Mouse (Mus musculus): ENCODE measurements around the gene Spata5. TPM values are rescaled to one million over a fixed set of nuclear protein-coding genes. Genes with fewer than 3 reads are reported as not detected.

The Spata5 gene
- polyA plus RNA-seq, 1 experiment from 2014 or later, result 21.4 TPM

DNA sequence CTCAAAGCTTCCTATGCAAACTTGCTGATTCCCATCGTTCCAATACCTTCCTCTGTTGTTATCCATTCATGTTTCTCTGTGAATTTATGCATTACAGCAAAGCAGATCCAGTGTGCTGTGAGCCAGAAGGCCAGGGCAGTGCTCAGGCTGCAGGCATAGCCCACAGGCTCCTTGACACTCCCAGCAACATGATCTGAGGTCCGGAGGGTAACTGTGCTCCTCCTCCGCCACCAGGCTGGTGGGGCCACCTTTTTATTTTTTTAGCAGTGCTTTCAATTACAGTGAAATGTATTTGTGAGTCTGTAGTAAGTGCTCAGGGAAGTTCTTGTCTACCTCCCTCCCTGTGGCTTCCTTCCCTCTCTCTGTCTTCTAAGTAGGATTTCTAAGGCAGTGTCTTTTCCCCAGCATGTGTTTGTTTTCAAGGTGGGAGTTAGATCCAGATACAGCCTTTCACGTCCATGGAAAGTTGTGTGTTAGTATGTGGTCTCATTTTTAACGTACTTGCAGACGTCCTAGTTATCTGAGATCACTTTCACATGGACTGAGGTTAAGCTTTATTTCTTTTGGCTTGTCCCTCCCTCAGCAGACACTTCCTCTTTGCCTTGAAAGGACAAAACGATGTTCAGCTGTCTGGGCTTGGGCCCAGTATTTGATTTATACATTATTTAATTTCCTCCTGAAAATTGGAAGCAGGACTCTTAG lies 136.9 kb downstream of the Spata5 start:
- peak overlapping the region; percentile 79 for H3K27ac ChIP-seq (replicated peaks)
- no peaks in the 10 kb centered on the region for H3K36me3 ChIP-seq
- H3K9ac ChIP-seq, result 0 out of 2 replicates have a peak overlapping the region, but pooled peaks have one; percentile 5
- H3K9me3 ChIP-seq, result no peaks in the 10 kb centered on the region
- H3K4me1 ChIP-seq, result peaks cover 37% of the 10 kb centered on the region
- no peak overlapping the region for H3K4me3 ChIP-seq
- no peak overlapping the region for H3K4me2 ChIP-seq
- ATAC-seq (ENCODE audit: extremely low read depth, insufficient number of reproducible peaks, low FRiP score, low TSS enrichment), result no peak
- H3K27me3 ChIP-seq (replicated peaks), result no peaks in the 10 kb centered on the region
- 45% methylated on average over 7 of the region's 7 CpGs for WGBS

DNA sequence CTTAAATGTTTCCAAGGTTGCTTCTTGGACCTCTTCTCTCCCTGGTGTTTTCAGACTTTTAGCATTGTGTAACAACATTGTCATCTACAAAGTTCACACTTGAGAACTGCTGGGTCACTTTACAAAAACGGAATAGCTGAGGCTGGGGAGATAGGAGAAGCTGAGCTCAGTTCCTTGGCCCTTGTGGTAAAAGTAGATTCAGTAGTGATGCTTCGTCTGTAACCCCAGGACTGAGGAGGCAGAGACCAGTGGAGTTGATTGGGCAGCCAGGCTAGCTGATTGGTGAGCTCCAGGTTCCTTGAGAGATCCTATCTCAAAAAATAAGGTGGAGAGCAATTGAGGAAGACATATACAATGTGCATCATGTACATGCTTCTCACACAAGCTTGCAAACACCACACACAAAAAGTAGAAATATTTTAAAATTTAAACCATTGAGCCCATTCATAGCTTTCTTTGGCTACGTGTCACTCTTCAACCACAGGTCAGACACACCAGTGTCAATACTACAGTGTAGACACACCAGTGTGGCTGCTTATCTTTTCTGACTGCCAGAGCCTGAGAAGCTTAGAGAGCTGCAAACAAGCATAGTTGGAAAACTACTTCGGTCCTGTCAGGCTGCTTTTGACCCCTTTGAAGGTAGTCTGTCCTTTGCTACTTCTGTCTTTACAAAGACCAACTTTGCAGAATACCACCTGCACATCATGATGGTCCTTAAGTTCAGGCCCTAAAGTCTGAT lies 138.2 kb downstream of the Spata5 start:
- Histone ChIP-seq H3K9ac (no peak overlapping the region), H3K36me3 (no peaks in the 10 kb centered on the region), H3K4me1 (peaks cover 37% of the 10 kb centered on the region), H3K27ac (replicated peaks) (peak overlapping the region; percentile 79), H3K4me2 (no peak overlapping the region), H3K9me3 (no peaks in the 10 kb centered on the region), H3K27me3 (replicated peaks) (no peaks in the 10 kb centered on the region), H3K4me3 (no peak overlapping the region)
- no peak for ATAC-seq (ENCODE audit: extremely low read depth, insufficient number of reproducible peaks, low FRiP score, low TSS enrichment)
- WGBS, result 32% methylated on average over 4 of the region's 4 CpGs

DNA sequence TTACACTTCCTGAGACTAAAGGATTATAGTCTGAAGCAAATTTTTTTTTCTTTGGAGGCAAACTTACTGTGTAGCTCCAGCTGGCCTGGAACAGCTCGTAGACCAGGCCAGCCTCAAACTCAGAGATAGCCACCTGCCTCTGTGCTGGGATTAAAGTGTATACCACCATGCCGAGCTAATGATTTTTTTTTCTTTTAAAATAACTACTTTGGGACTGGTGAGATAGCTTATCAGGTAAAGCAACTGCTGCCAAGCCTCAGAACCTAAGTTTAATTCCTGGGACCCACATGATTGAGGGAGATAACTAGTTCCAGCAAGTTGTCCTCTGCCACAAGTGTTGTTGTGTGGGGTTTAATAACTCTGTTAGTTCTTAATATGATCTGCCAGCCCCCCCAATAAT lies 139.6 kb downstream of the Spata5 start:
- 59% methylated on average over 2 of the region's 2 CpGs for WGBS
- no peak overlapping the region for H3K27ac ChIP-seq (replicated peaks)
- no peak overlapping the region for H3K9ac ChIP-seq
- no peak overlapping the region for H3K4me2 ChIP-seq
- ATAC-seq (ENCODE audit: extremely low read depth, insufficient number of reproducible peaks, low FRiP score, low TSS enrichment), result no peak
- H3K4me1 ChIP-seq, result peaks cover 37% of the 10 kb centered on the region
- no peaks in the 10 kb centered on the region for H3K27me3 ChIP-seq (replicated peaks)
- no peaks in the 10 kb centered on the region for H3K9me3 ChIP-seq
- no peaks in the 10 kb centered on the region for H3K36me3 ChIP-seq
- H3K4me3 ChIP-seq, result no peak overlapping the region

DNA sequence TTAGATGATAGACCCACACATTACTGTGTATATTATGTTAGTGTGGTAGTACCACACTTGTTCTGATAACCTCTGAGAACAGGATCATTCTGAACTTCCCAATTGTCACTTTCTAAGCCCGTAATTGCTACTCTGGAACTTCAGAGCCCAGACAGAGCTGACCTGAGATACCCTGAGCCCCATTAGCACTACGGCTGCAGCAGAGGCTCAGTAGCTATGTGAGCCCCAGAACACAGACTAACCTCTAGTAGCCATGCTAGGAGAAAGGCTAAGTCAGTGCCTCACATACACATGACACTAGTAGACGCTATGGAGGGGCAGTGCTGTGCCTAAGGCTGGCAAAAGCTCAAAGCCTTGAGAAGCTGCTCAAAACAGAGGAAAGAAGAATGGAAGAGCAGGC lies 141.8 kb downstream of the Spata5 start:
- WGBS, result 90% methylated on average over 3 of the region's 3 CpGs
- Histone ChIP-seq H3K4me3 (no peak overlapping the region), H3K9me3 (no peaks in the 10 kb centered on the region), H3K9ac (no peak overlapping the region), H3K4me1 (peaks cover 30% of the 10 kb centered on the region), H3K36me3 (no peaks in the 10 kb centered on the region), H3K4me2 (no peak overlapping the region), H3K27me3 (replicated peaks) (no peaks in the 10 kb centered on the region), H3K27ac (replicated peaks) (no peak overlapping the region)
- no peak for ATAC-seq (ENCODE audit: extremely low read depth, insufficient number of reproducible peaks, low FRiP score, low TSS enrichment)

DNA sequence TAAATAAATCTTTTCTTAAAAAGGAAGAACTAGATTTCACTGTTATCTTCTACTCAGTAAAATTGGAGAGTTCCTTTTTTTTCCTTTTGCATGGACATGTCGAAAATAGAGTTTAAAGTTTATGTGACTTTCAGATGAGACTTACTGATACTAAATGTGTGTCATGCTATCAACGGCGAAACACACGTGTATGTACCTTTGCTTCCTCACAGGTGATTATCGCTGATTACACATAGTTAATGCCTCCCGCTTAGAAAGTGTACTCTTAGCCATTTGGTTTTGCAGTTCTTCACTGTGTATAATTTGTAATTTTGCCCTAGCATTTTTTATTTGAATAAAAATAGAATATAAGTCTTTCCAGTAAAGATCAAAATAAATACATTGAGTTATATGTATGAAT lies 146.4 kb downstream of the Spata5 start:
- no peaks in the 10 kb centered on the region for H3K9me3 ChIP-seq
- H3K4me3 ChIP-seq, result no peak overlapping the region
- H3K4me2 ChIP-seq, result no peak overlapping the region
- no peak overlapping the region for H3K9ac ChIP-seq
- H3K27ac ChIP-seq (replicated peaks), result no peak overlapping the region
- H3K4me1 ChIP-seq, result no peaks in the 10 kb centered on the region
- no peaks in the 10 kb centered on the region for H3K27me3 ChIP-seq (replicated peaks)
- no peak for ATAC-seq (ENCODE audit: extremely low read depth, insufficient number of reproducible peaks, low FRiP score, low TSS enrichment)
- H3K36me3 ChIP-seq, result no peaks in the 10 kb centered on the region
- 86% methylated on average over 6 of the region's 6 CpGs for WGBS

DNA sequence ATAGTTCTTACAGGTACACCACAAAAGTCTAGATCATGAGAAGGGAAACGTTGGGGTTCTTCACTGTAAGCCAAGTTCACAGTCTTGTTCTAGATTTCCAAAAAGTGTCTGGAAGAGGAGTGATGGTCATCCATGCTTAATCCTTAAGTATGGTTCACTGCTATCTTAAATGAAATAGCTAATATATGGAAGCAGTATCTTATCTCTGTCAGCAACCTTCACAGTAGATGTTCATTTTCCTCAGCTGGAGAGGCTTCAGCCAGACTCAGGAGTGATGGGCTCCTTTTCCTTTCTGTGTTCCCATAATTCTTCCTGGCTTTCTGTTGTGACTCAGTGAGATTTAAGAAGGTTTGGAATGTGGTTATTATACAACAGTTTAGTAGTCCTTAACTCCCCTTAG lies 147.8 kb downstream of the Spata5 start:
- no peak for ATAC-seq (ENCODE audit: extremely low read depth, insufficient number of reproducible peaks, low FRiP score, low TSS enrichment)
- no peak overlapping the region for H3K4me3 ChIP-seq
- H3K36me3 ChIP-seq, result no peaks in the 10 kb centered on the region
- no peak overlapping the region for H3K4me2 ChIP-seq
- H3K9ac ChIP-seq, result no peak overlapping the region
- no peaks in the 10 kb centered on the region for H3K4me1 ChIP-seq
- H3K27me3 ChIP-seq (replicated peaks), result no peaks in the 10 kb centered on the region
- H3K27ac ChIP-seq (replicated peaks), result no peak overlapping the region
- H3K9me3 ChIP-seq, result no peaks in the 10 kb centered on the region
- WGBS, result 86% methylated on average over 1 of the region's 1 CpGs

DNA sequence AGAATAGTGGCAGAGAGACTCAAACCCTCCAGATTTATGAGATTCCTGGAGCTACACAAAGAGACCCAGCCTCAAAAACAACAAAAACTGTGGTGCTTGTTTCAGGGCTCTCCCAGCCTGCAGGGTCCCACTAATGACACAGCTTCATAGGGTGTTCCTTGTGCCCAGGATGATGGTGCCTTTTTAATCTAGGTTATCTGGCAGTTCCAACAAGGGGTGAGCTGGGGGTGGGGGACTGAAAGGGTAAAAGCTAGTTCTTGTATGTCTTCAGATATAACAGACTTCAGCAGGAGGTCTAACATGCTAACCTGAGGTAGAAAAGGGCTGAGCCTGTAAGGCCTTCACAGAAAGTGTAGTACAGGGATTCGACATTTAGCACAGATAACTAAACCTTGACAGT lies 149.1 kb downstream of the Spata5 start:
- no peak for ATAC-seq (ENCODE audit: extremely low read depth, insufficient number of reproducible peaks, low FRiP score, low TSS enrichment)
- Histone ChIP-seq H3K9me3 (no peaks in the 10 kb centered on the region), H3K27me3 (replicated peaks) (no peaks in the 10 kb centered on the region), H3K9ac (no peak overlapping the region), H3K36me3 (no peaks in the 10 kb centered on the region), H3K4me3 (no peak overlapping the region), H3K4me2 (no peak overlapping the region), H3K4me1 (no peaks in the 10 kb centered on the region), H3K27ac (replicated peaks) (no peak overlapping the region)
- 68% methylated on average over 1 of the region's 1 CpGs for WGBS

DNA sequence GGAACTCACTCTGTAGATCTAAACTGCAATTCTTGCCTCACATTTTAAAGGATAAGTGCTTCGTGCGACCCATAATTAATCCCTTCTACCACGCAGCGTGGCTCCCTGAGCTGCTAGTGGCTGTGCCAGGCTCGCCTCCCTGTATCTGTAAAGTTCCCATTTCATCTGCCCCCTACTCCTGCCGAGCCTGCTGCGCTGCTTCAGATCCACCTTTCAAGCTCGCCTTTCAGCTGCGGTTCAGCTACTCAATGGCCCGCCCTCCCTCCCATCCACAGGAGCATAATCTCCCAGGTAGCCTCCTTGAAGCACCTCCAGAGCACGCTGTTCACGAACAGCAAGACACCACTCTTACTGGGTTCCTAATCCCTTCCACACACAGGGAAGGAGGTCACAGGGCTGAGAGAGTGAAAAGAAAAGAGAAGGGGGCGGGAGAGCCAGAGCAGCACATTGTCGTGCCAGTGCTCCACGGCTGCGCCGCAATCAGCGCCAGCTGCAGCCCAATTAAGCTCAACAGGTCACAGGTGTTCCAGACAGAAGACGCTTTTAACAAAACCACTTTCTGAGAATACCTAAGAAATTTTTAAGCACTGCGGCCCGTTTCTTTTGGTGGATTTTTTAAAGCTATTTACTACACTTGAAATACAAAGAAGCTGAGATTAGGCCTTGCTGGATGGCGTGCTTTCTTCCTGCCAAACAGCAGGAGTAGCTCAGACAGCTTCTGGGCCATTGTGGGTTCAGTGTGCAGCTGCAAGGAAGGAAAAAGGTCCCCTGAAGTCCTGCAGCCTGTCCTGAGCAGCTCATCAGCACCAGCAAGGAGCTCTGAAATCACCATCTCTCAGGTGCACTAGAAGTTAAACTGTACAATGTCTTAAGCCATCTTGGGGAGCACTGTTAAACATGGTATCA lies 150.2 kb downstream of the Spata5 start:
- H3K4me3 ChIP-seq, result no peak overlapping the region
- H3K4me1 ChIP-seq, result no peaks in the 10 kb centered on the region
- WGBS, result 63% methylated on average over 22 of the region's 22 CpGs
- no peak overlapping the region for H3K9ac ChIP-seq
- ATAC-seq (ENCODE audit: extremely low read depth, insufficient number of reproducible peaks, low FRiP score, low TSS enrichment), result no peak
- no peaks in the 10 kb centered on the region for H3K36me3 ChIP-seq
- no peak overlapping the region for H3K27ac ChIP-seq (replicated peaks)
- no peaks in the 10 kb centered on the region for H3K9me3 ChIP-seq
- H3K27me3 ChIP-seq (replicated peaks), result no peaks in the 10 kb centered on the region
- H3K4me2 ChIP-seq, result no peak overlapping the region

DNA sequence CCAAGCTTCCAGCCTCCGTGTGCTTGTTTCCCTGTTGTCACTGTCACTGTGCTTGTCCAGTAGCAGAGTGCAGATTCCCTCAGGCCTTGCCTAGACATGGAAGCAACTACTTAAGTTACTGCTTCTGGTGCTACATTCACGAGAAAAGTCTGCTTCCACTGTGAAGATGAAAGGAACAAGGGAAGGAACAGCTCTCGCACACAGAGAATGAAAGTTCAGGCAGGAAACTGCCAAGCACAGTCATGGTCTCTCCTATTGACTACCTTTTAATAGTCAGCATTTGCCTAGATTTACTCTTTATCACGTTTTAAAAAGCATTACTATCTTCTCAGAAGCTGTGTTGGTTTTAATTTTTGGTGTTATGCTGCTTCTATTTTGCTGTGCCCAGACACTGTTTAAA lies 151.9 kb downstream of the Spata5 start:
- H3K4me3 ChIP-seq, result no peak overlapping the region
- H3K9ac ChIP-seq, result no peak overlapping the region
- no peaks in the 10 kb centered on the region for H3K36me3 ChIP-seq
- no peaks in the 10 kb centered on the region for H3K4me1 ChIP-seq
- 59% methylated on average over 4 of the region's 4 CpGs for WGBS
- no peak overlapping the region for H3K27ac ChIP-seq (replicated peaks)
- no peaks in the 10 kb centered on the region for H3K9me3 ChIP-seq
- ATAC-seq (ENCODE audit: extremely low read depth, insufficient number of reproducible peaks, low FRiP score, low TSS enrichment), result no peak
- no peaks in the 10 kb centered on the region for H3K27me3 ChIP-seq (replicated peaks)
- no peak overlapping the region for H3K4me2 ChIP-seq

DNA sequence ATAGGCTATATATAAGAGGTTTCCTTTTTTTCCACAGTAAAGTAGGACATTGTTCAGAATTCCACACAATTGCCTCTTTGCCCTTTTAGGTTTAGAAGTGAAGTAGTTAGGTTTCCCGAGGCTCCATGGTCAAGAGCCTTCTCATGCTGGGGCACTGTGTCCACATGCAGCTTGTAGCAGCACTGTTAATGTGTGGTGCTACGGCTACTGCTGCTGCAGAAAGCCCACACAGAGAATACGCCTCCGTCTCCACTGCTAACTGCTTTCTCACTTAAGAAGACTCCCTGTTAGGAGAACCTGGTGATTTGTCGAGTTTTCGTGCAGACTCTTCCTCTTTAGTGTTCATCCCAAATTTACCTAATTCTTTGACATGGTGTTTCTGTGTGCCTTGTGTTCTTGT lies 152.4 kb downstream of the Spata5 start:
- H3K4me3 ChIP-seq, result no peak overlapping the region
- no peak for ATAC-seq (ENCODE audit: extremely low read depth, insufficient number of reproducible peaks, low FRiP score, low TSS enrichment)
- H3K9me3 ChIP-seq, result no peaks in the 10 kb centered on the region
- H3K27ac ChIP-seq (replicated peaks), result no peak overlapping the region
- H3K27me3 ChIP-seq (replicated peaks), result no peaks in the 10 kb centered on the region
- H3K4me2 ChIP-seq, result no peak overlapping the region
- no peaks in the 10 kb centered on the region for H3K4me1 ChIP-seq
- H3K36me3 ChIP-seq, result no peaks in the 10 kb centered on the region
- 87% methylated on average over 6 of the region's 6 CpGs for WGBS
- H3K9ac ChIP-seq, result no peak overlapping the region

DNA sequence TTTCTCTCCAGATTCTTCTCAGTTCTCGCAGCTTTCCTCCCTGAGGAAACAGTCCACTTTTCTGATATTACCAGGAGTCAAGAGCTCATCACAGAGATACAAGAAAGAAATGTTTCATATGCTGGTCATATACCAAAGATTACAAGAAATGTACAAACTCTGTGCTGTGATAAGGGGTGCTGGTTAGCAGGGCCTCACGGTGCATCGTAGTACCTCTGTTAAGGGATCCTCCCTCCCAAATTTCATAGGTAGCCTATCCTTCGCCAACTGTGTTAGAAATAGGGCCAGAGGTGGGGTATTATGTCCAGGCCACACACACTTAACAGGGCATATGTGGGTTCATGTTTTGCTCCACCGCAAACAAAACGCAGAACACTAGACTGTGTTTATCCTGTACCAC lies 157.1 kb downstream of the Spata5 start:
- Histone ChIP-seq H3K4me2 (no peak overlapping the region), H3K9me3 (no peaks in the 10 kb centered on the region), H3K9ac (no peak overlapping the region), H3K4me1 (no peaks in the 10 kb centered on the region), H3K27me3 (replicated peaks) (no peaks in the 10 kb centered on the region), H3K4me3 (no peak overlapping the region), H3K36me3 (peaks cover 23% of the 10 kb centered on the region), H3K27ac (replicated peaks) (no peak overlapping the region)
- no peak for ATAC-seq (ENCODE audit: extremely low read depth, insufficient number of reproducible peaks, low FRiP score, low TSS enrichment)
- WGBS, result 89% methylated on average over 6 of the region's 6 CpGs

All from heart, embryonic 13.5 days (tissue).